Mouse (Mus musculus) ES-E14 (cell line): Measurements from ENCODE around the gene Apoa2. TPM values are rescaled to one million over a fixed set of nuclear protein-coding genes. Genes with fewer than 3 reads are reported as not detected.

Experiments used
- DNase-seq: peaks from one replicate; pipeline ENCODE4 v3.0.0-alpha.2; 2013; ENCODE audit warnings: low read depth, low spot score
- H3K27ac ChIP-seq: 2 replicates; pipeline ENCODE4 v1.5.1; 2012; ENCODE audit warnings: low read depth, mild to moderate bottlenecking, low read length, moderate library complexity, mixed read lengths; ENCODE audit not compliant: poor library complexity, insufficient read depth, severe bottlenecking
- H3K36me3 ChIP-seq: 2 replicates; pipeline ENCODE4 v1.6.1; 2012; ENCODE audit warnings: mild to moderate bottlenecking, low read length, moderate library complexity, mixed read lengths; ENCODE audit not compliant: control insufficient read depth, poor library complexity, insufficient read depth, severe bottlenecking
- H3K4me1 ChIP-seq, 2 experiments: fragments of 150-350 bp in 1 of 2; sonication (generic) in 1 of 2; 2 replicates each; pipeline ENCODE4 v1.6.1; 2012; ENCODE audit warnings: low read length in 2 of 2, mild to moderate bottlenecking in 1 of 2, mixed read lengths in 1 of 2; ENCODE audit not compliant: control insufficient read depth in 2 of 2, insufficient read depth in 2 of 2, poor library complexity in 1 of 2
- H3K4me3 ChIP-seq, 2 experiments: fragments of 150-350 bp in 1 of 2; sonication (generic) in 1 of 2; 2 replicates each; pipeline ENCODE4 v1.5.1; 2012; ENCODE audit warnings: low read length in 2 of 2, low read depth in 1 of 2, mild to moderate bottlenecking in 1 of 2, mixed read lengths in 1 of 2; ENCODE audit not compliant: insufficient read depth in 1 of 2, poor library complexity in 1 of 2, severe bottlenecking in 1 of 2
- H3K9ac ChIP-seq: 2 replicates; pipeline ENCODE4 v1.6.1; 2012; ENCODE audit warnings: low read depth, mild to moderate bottlenecking, low read length, mixed read lengths; ENCODE audit not compliant: poor library complexity, insufficient read depth, severe bottlenecking
- H3K9me3 ChIP-seq: fragments of 150-350 bp; sonication (generic); 2 replicates; pipeline ENCODE4 v1.6.1; 2012; ENCODE audit warnings: low read depth, mild to moderate bottlenecking, low read length; ENCODE audit not compliant: control insufficient read depth, insufficient read depth
- CHD2 ChIP-seq: IDR thresholded peaks from 2 replicates; pipeline ENCODE4 v1.6.1; 2014; ENCODE audit warnings: mild to moderate bottlenecking, low read depth, low read length, inconsistent platforms
- HCFC1 ChIP-seq: IDR thresholded peaks from 2 replicates; pipeline ENCODE4 v1.6.1; 2012; ENCODE audit warnings: low read length, inconsistent platforms, borderline replicate concordance; ENCODE audit not compliant: insufficient read depth
- MAFK ChIP-seq: IDR thresholded peaks from 2 replicates; pipeline ENCODE4 v1.6.1; 2014; ENCODE audit warnings: mild to moderate bottlenecking, low read depth, low read length, inconsistent platforms; ENCODE audit not compliant: insufficient read depth
- ZC3H11A ChIP-seq: IDR thresholded peaks from 2 replicates; pipeline ENCODE4 v1.6.1; 2012; ENCODE audit warnings: low read depth, mild to moderate bottlenecking, inconsistent platforms, low read length, borderline replicate concordance
- ZNF384 ChIP-seq: IDR thresholded peaks from 2 replicates; pipeline ENCODE4 v1.6.1; 2012; ENCODE audit warnings: low read depth, low read length, inconsistent platforms
- in situ Hi-C, 2 experiments: fragments of 600-800 bp; cut with MboI; formaldehyde crosslinking; loops; one replicate each; pipeline ENCODE4 v1.15.1; 2025; ENCODE audit warnings: low sequenced_read_pairs in 2 of 2, inconsistent platforms in 1 of 2; ENCODE audit not compliant: unreplicated experiment in 2 of 2
- total RNA-seq: library from RNA; depleted of rRNA; stranded (reverse); fragments of 300-350 nt; gene quantifications from 2 replicates; pipeline ENCODE4 v1.2.3, GENCODE M21; 2012

The Apoa2 gene
- total RNA-seq, 1 experiment, result 0.98 TPM

- Histone ChIP-seq H3K4me3 (no peak overlapping the region), H3K36me3 (peaks cover 38% of the 10 kb centered on the region), H3K9ac (no peak overlapping the region), H3K9me3 (no peaks in the 10 kb centered on the region), H3K27ac (no peak overlapping the region), H3K4me1 (peaks cover 0 to 5% of the 10 kb centered on the region in 2 experiments; a peak in 1 of 4 replicates)
- no peak for TF ChIP-seq CHD2
- TF ChIP-seq MAFK, result no peak
- TF ChIP-seq HCFC1, result no peak
- TF ChIP-seq ZC3H11A, result no peak
- no peak for TF ChIP-seq ZNF384
- no peak for DNase-seq
- in situ Hi-C loops, result loop anchor here in 1 of 2 experiments (25.0 kb wide), 1 partner anchor 348 kb away; the partner anchor contains the start of genes Dusp12 and Gm26620
These were observed 10.9 kb downstream of the Apoa2 start for GRCm38 (mm10) chr1:171235791-171236190.

GRCm38 (mm10) chr1:171237438-171237837 lies 12.6 kb downstream of the Apoa2 start:
- Histone ChIP-seq H3K9ac (no peak overlapping the region), H3K27ac (no peak overlapping the region), H3K9me3 (no peaks in the 10 kb centered on the region), H3K36me3 (peaks cover 40% of the 10 kb centered on the region), H3K4me3 (no peak overlapping the region), H3K4me1 (peaks cover 2 to 8% of the 10 kb centered on the region in 2 experiments; a peak in 2 of 4 replicates)
- DNase-seq, result no peak
- TF ChIP-seq ZC3H11A (no peak), CHD2 (no peak), MAFK (no peak), ZNF384 (no peak), HCFC1 (no peak)
- in situ Hi-C loops, result loop anchor here in 1 of 2 experiments (25.0 kb wide), 1 partner anchor 350 kb away; the partner anchor contains the start of genes Dusp12 and Gm26620

GRCm38 (mm10) chr1:171238463-171238862 lies 13.6 kb downstream of the Apoa2 start:
- TF ChIP-seq CHD2 (no peak), ZC3H11A (peak; percentile 73; the same call in 1 of the 2 replicates), MAFK (no peak), ZNF384 (no peak), HCFC1 (no peak)
- DNase-seq, result peak; percentile 79
- in situ Hi-C loops, result loop anchor here in 1 of 2 experiments (25.0 kb wide), 1 partner anchor 351 kb away; the partner anchor contains the start of genes Dusp12 and Gm26620
- H3K4me3 ChIP-seq, result no peak overlapping the region
- peaks cover 41% of the 10 kb centered on the region for H3K36me3 ChIP-seq
- no peaks in the 10 kb centered on the region for H3K9me3 ChIP-seq
- H3K9ac ChIP-seq, result peak overlapping the region; percentile 56; the same call in 1 of the 2 replicates
- H3K4me1 ChIP-seq, result peaks cover 2 to 8% of the 10 kb centered on the region in 2 experiments; a peak in 2 of 4 replicates
- no peak overlapping the region for H3K27ac ChIP-seq

GRCm38 (mm10) chr1:171239992-171240744 lies 15.3 kb downstream of the Apoa2 start:
- peaks cover 39% of the 10 kb centered on the region for H3K36me3 ChIP-seq
- no peak overlapping the region for H3K4me3 ChIP-seq
- no peaks in the 10 kb centered on the region for H3K9me3 ChIP-seq
- peaks cover 2 to 6% of the 10 kb centered on the region in 2 experiments; a peak in 2 of 4 replicates for H3K4me1 ChIP-seq
- H3K27ac ChIP-seq, result no peak overlapping the region
- TF ChIP-seq ZC3H11A, result no peak
- TF ChIP-seq HCFC1, result no peak
- TF ChIP-seq MAFK, result no peak
- TF ChIP-seq CHD2, result no peak
- no peak for TF ChIP-seq ZNF384
- no peak for DNase-seq
- H3K9ac ChIP-seq, result no peak overlapping the region
- in situ Hi-C loops, result loop anchor here (5.0 to 25.0 kb wide), 3 partner anchors 125 to 353 kb away; partner anchors contain the start of genes Cfap126 (in 2 of the 2), Dusp12 (in 1 of the 2) and Gm26620 (in 1 of the 2)
